Mouse (Mus musculus) spleen, postnatal 4 days (tissue): Measurements from ENCODE around the gene Drd4.
"Not testable (repeated sequence)": the region's sequence is repeated elsewhere in the genome, so short reads cannot be mapped to it uniquely, and the experiment has no call there.

Experiments
- DNase-seq, 2 experiments: peaks; one replicate each; pipeline ENCODE4 v3.0.0; 2022; ENCODE audit warnings: low spot score in 2 of 2

Gene Drd4

GRCm38 (mm10) chr7:141291921-141292582 is at the start of gene Drd4:
Drd4 (plus strand) TSS chr7:141292006.
- no peak for DNase-seq

- not testable (repeated sequence) for DNase-seq
Measured at GRCm38 (mm10) chr7:141250486-141250885, 41.3 kb upstream of the Drd4 start.

GRCm38 (mm10) chr7:141256159-141256558 is 35.6 kb upstream of the Drd4 start:
- no peak for DNase-seq

- DNase-seq = no peak
Measured at GRCm38 (mm10) chr7:141261480-141261879, 30.3 kb upstream of the Drd4 start.

GRCm38 (mm10) chr7:141263640-141264039 is 28.2 kb upstream of the Drd4 start:
- peak in 1 of 2 experiments; percentile 66 for DNase-seq

- DNase-seq = peak in 1 of 2 experiments; percentile 64
Measured at GRCm38 (mm10) chr7:141264041-141264700, 27.6 kb upstream of the Drd4 start.

GRCm38 (mm10) chr7:141264761-141265410 is 26.9 kb upstream of the Drd4 start:
- peak; percentile 62 to 78 for DNase-seq

- peak in 1 of 2 experiments; percentile 67 for DNase-seq
Measured at GRCm38 (mm10) chr7:141265411-141265738, 26.4 kb upstream of the Drd4 start.

GRCm38 (mm10) chr7:141265739-141266561 is 25.9 kb upstream of the Drd4 start, which contains the start of gene Irf7:
Irf7 (minus strand) TSS chr7:141266481.
- DNase-seq = peak; percentile 75 to 85

- DNase-seq = peak in 1 of 2 experiments; percentile 64
Measured at GRCm38 (mm10) chr7:141268466-141269272, 23.1 kb upstream of the Drd4 start.

GRCm38 (mm10) chr7:141269273-141269545 is 22.6 kb upstream of the Drd4 start:
- DNase-seq = peak in 1 of 2 experiments; percentile 68

- peak in 1 of 2 experiments; percentile 41 for DNase-seq
Measured at GRCm38 (mm10) chr7:141270631-141271030, 21.2 kb upstream of the Drd4 start.

GRCm38 (mm10) chr7:141275356-141275755 is 16.4 kb upstream of the Drd4 start:
- no peak for DNase-seq

GRCm38 (mm10) chr7:141276546-141276945 is 15.3 kb upstream of the Drd4 start, which contains the start of gene Cdhr5:
Cdhr5 (minus strand) TSS chr7:141276786.
- peak in 1 of 2 experiments; percentile 67 for DNase-seq

- no peak for DNase-seq
Measured at GRCm38 (mm10) chr7:141277701-141278678, 13.8 kb upstream of the Drd4 start.

GRCm38 (mm10) chr7:141278766-141279590 is 12.8 kb upstream of the Drd4 start, which contains the start of gene Sct:
Sct (minus strand) TSS chr7:141279133.
- peak in 1 of 2 experiments; percentile 64 for DNase-seq

- no peak for DNase-seq
Measured at GRCm38 (mm10) chr7:141281442-141281841, 10.4 kb upstream of the Drd4 start.

GRCm38 (mm10) chr7:141282756-141283155 is 9.1 kb upstream of the Drd4 start:
- no peak for DNase-seq

GRCm38 (mm10) chr7:141288042-141288441 is 3.8 kb upstream of the Drd4 start:
- DNase-seq = no peak
